Mouse (Mus musculus) lung, postnatal 14 days (tissue): ENCODE measurements around the gene Scarb1.

Experiments used
- DNase-seq: peaks from one replicate; pipeline ENCODE4 v3.0.0; 2021

Scarb1 gene

DNA sequence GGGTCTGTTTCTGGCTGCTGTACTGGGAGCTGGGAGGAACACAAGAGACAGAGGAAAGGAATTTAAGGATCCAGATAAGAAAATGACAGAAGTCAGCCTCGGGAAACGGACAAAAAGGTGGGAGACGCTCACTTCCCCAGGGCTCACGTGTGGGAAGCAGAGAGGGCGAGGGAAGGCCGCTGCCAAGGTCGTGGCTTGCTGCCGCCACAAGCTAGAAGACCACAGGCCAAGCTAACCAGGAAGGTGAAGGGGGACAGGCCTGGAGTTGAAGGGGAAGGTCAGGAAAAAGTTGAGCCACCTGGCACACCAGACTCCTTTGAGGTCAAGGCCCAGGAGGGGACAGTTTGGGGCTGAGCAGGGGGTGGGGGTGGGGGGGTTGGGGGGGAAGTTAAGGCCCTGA is 10.2 kb downstream of the Scarb1 start:
- DNase-seq, result no peak

DNA sequence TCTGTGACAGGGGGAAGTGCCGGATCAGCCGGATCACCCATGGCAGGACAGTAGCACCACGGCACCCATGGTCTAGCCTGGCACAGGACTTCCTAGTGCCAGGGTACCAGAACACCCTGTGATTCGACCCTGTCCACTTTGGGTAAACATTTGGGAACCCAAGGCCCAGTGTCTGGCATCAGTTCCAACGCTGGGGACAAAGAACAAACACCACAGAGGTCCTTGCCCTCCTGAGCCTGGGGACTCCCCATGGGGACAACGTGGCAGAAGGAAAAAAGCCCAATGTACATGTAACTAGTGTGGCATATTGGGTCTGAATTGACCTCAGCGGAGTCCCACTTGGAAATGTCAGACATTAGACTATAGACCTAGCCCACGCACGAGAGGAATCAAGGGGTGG is 10.7 kb downstream of the Scarb1 start:
- DNase-seq, result no peak

- DNase-seq, result no peak
These were observed 13.1 kb downstream of the Scarb1 start for GRCm38 (mm10) chr5:125327596-125328385.

DNA sequence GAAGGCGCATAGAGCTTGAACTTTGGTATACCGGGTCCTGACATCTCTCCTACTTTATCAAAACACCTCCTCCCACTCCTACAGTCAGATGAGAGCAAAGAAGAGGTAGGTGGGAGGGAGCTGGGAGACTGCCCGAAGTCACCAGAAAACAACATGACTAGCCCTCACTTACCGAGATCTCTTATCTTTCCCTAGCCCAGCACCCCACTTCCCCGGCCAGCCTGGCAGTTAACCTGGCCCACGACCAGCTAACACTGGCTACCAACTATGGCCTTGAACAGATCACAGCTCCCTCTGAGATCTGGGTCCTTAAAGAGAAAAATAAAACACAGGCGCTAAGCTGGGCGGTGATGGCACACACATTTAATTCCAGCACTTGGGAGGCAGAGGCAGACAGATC is 14.5 kb downstream of the Scarb1 start:
- DNase-seq, result no peak

GRCm38 (mm10) chr5:125325931-125326330 is 15.0 kb downstream of the Scarb1 start:
- no peak for DNase-seq

DNA sequence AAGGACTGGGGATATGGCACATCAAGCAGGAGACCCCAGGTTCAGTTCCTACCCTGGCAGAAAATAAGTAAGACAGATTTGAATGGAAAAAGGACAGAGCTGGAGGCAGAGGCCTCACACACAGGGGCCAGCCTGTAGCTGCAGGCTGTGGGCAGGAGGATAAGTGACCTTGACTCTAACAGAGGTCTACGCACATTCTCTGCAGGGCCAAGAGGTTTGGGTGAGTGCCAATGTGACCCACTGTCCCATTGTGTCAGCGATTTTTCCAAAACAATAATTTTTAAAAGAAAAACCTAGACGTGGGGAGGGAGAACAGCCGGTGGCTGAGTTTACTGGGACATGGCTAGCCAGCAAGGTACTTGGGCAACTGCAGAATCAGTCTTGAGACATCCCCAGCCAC is 15.6 kb downstream of the Scarb1 start:
- DNase-seq, result no peak

DNA sequence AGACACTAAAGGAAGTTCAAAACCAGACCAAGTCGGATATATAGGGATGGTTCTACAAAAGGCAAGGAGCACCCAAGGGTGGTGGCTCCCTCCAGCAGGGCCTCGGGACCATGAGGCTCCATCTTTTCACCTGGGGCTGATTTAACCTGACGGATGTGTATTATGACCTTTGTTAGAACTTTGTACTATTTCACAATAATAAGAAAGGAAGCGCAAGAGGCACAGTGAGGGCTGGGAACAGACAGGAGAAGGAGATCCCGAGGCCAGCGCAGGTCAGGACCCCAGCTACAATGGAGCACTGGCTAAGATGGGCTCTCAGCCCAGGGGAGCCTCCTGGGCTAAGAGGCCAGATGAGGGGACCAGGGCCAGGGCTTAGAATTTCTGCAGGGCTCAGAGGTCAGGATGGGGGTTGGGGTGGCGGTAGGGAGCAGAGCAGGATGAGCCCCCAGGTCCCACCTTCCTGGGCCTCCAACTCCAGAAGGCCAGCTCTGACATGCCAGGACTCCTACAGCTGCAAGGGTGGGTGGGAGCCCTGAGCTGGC is 16.9 kb downstream of the Scarb1 start:
- no peak for DNase-seq

DNA sequence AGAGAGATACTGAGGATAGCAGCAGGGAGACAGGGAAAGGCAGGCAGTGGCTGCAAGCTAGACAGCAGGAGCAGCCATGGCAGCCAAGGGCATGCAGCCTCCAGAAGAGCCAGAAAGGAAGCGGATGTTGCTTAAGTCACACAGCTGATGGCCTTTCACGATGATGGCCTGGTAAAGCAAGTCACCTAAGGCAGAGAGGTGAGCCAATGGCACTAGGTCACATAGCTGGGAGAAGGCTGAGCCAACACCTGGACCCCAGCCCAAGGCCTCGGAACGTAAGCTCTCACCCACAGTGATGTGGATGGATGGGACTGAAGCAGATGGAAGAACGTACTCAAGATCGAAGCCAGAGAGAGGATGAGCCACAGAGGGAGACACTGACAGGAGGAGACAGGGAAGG is 17.8 kb downstream of the Scarb1 start:
- no peak for DNase-seq

- no peak for DNase-seq
These were observed 19.1 kb downstream of the Scarb1 start for GRCm38 (mm10) chr5:125321836-125322235.

DNA sequence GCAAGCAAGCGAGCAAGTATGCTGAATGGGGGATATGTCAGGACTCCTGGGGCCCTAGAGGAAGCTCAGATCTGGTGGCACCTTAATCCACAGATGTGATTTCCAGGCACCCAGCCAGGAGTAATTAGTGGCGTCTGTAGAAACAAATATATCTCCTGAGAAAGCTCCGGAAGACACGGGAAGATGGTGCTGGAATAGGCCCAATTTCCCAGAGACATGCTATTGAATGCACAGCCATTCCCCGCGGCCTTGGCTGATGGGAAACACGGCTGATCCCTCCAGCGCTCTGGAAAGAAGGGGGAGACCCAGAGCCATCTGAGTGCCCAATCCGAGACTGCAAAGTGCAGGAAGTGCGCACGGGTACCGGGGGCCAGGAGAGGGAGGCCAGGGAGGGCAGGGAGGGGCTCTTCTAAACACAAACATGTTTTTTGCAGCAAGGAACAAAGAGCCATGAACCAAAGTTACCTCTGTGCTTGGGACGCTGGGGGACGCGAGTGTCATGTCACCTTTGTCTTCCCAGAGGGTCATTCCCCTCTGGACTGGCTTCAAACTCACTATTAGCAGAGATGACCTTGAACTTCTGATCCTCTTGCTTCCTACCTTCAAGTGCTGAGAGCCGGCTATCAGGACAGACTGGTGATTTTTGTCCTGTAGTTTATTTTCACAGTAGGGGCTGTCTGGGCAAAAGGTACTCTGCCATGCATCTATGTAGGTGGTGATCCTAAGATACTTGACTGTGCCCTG is 21.7 kb downstream of the Scarb1 start:
- DNase-seq, result peak; percentile 66

DNA sequence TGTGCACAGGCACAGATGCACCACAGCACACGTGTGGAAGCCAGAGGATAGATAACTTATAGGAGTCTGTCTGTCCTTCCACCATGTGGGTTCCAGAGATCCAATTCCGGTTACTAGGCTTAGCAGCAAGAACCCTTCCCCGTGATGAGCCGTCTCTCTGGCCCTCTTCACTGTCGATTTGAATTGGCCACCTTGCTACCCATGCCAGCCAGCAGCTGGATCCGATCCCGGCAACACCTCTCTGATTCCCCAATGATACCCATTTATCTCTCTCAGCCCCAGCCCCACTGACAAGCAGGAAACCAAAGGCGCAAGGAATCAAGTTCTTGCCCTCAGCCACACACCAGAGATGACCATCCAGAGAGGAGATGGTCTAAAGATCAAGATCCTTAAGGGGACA is 22.9 kb downstream of the Scarb1 start:
- no peak for DNase-seq

GRCm38 (mm10) chr5:125317296-125317695 is 23.6 kb downstream of the Scarb1 start:
- no peak for DNase-seq

- DNase-seq, result no peak
These were observed 24.1 kb downstream of the Scarb1 start for GRCm38 (mm10) chr5:125316771-125317170.

DNA sequence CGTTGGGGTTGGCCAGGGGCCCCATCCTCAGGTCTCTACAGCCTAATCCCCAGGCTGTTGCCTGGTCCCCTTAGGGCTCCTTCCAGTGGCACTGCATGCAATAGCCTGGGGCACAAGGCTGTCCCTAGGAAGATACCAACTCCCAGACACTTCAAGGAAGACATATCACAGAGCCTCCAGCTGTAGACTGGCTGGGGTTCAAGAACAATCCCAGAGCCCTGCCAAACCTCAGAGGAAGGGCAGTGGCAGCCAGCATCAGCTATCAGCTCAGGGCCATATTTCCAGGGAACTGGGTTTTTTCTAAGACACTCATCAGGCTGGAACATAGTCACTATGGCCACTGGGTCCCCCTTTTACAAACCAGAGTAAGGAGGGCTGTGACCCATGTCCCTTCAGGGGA is 25.8 kb downstream of the Scarb1 start:
- DNase-seq, result peak; percentile 29

GRCm38 (mm10) chr5:125313991-125314390 is 26.9 kb downstream of the Scarb1 start:
- DNase-seq, result no peak

GRCm38 (mm10) chr5:125312970-125313597 is 27.8 kb downstream of the Scarb1 start:
- peak; percentile 75 for DNase-seq

DNA sequence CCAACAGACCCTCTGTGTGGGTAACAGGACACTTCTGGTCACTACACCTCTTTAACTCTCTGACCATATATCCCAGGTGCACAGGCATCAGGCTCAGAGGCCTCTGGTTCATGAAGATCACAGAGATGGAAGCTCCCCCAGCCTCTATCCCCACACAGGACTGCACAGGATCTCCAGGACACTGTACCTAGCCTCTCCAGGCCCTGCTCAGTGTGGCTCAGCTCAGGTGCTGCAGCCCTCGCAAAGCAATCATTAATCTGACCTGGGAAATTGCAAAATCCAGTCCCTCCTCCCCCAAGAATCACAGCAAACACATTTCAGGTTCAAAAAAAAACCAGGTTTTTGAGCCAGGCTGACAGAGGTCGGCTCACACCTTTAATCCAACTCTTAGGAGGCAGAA is 29.9 kb downstream of the Scarb1 start:
- DNase-seq, result no peak

- peak; percentile 21 for DNase-seq
These were observed 31.7 kb downstream of the Scarb1 start for GRCm38 (mm10) chr5:125309193-125309592.

DNA sequence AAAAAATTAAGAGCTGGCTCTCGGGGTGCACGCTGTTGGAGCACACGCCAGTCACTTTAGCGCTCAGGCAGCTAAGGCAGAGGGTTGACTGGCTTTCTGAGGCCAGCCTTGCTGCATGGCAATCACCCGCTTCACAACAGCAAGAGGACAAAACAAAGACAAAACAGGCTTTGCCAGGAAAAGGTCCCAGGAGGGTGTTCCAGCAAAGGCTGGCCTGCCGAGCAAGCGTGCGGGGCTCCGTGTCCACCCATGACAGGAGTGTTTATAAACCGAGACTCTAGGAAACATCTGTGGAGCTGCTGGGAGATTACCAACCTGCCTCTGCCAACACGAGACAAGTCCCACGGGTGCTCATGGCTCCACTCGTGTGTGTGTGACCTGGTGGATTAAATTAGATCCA is 34.1 kb downstream of the Scarb1 start:
- DNase-seq, result no peak

GRCm38 (mm10) chr5:125306372-125306771 is 34.5 kb downstream of the Scarb1 start:
- DNase-seq, result no peak

GRCm38 (mm10) chr5:125305229-125306081 is 35.4 kb downstream of the Scarb1 start:
- DNase-seq, result no peak

DNA sequence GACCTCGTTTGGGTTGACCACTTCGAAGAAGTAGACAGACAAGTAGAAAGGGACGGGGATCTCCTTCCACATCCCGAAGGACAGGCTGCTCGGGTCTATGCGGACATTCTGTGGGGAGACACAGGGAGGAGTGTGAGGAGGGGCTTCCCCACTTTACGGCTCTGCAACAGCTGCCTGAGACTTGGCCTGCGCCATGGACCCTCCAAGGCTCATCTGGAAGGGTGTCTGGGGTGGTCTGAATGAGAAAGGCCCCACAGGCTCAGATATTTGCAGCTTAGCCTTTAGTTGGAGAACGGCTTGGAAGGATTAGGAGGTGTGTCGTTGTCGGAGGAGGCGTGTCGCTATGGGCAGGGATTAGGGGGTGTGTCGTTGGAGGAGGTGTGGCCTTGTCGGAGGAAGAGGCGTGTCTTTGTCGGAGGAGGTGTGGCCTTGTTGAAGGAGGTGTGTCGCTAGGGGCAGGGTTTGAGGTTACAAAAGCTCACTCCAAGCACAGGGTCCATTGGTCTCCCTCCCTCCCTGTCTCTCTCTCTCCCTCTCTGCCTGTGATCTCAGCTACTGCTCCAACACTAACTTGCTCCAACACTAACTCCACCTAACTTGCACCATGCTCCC is 36.5 kb downstream of the Scarb1 start:
- DNase-seq, result peak; percentile 23
